Mouse (Mus musculus) G1E (cell line): ENCODE results near the gene Fam222b.

Experiments used
- CTCF ChIP-seq: IDR thresholded peaks from 2 replicates; pipeline ENCODE4 v1.5.1; 2012; ENCODE audit warnings: low read depth, low read length, inconsistent platforms, mixed read lengths
- TAL1 ChIP-seq: conservative IDR thresholded peaks from 2 replicates; pipeline ENCODE4 v1.6.1; 2012; ENCODE audit warnings: low read depth, low read length, inconsistent platforms, mixed read lengths

GRCm38 (mm10) chr11:78160675-78161074 is 66.2 kb downstream of the Fam222b start:
- TF ChIP-seq TAL1 (no peak), CTCF (no peak)
